Mouse (Mus musculus) cerebellum, adult 8-10 months (tissue): ENCODE data around the gene Ttc25.
A peak's percentile ranks its signal among the peaks of the same experiment; 100 is the strongest.
"Not testable (repeated sequence)": the region's sequence is repeated elsewhere in the genome, so short reads cannot be mapped to it uniquely, and the experiment has no call there.

Source experiments
- DNase-seq: peaks from one replicate; pipeline ENCODE4 v3.0.0; 2022

The Ttc25 gene

DNA sequence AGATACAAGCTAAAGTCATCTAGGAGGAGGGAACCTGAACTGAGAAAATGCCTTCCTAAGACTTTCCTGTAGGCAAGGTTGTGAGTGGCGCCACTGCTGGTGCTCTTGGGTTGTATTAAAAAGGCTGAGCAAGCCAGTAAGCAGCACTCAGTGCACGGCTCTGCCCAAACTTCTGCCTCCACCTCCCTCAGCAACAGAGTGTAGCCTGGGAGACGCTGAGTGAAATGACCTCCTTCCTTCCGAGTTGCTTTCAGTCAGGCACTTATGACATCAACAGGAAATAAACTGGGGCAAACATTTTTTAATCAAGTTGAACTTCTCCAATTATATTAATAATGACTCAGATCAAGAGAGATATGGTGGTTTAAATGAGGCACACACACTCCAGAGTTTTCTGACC is 63.4 kb downstream of the Ttc25 start:
- DNase-seq: no peak

DNA sequence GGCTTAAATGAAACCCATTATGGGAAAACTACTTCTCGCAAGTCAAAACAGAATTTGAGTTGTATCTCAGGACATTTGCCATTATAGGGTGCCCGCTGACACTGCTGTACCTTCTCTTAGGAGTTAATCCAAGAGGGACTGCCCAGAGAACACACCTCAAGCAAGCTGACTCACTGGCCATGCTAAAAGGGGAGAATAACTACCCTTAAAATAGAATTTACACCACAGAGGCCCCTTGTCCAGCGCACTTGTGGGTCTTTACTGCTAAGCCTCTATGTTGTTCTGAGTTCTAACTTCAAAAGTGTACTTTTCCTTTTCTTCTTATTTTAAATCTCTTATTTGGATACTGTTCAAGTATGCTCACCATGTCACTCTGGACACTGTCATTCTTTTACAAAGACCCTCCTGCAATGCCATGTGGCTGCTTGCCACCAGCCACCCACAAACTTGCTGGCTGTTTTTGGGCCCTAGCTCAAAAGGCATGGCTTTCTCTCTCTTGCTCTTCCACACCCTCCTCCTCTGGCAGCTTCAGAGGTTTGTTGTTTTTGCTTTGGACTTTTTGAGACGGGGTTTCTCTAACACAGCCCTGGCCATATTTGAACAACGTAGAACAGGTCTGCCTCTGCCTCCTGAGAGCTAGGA is 64.1 kb downstream of the Ttc25 start:
- DNase-seq: no peak

DNA sequence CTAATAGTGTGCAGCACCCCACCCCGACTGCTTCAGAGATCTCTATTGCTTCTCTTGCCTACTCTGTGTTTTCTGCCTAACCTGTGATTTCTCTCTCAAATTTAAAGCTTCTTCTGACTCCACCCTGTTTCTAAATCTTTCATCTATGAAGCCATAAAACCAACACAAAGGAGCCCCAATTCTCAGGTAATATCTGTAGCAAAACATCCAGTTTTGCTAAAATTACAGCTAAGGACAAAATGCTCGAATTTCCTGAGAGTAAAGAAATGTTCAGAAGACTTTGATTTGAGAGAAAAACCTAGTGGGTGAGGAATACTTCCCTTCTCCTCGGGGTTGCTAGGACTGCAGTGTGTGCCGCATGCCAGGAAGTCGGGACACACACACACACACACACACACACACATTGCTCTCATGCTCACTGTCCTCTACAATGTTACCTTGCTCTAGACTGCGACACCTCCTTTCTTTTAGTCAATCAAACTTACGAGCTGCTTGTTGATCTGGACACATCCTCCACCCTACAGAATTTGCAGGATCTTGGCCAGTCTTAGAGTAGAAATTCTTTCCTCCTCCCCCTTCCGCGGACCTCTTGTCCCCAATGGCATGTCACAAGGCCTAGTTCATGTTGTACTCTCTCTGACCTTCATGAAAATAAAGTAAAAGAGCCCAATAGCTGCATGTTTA is 64.7 kb downstream of the Ttc25 start:
- DNase-seq: no peak

DNA sequence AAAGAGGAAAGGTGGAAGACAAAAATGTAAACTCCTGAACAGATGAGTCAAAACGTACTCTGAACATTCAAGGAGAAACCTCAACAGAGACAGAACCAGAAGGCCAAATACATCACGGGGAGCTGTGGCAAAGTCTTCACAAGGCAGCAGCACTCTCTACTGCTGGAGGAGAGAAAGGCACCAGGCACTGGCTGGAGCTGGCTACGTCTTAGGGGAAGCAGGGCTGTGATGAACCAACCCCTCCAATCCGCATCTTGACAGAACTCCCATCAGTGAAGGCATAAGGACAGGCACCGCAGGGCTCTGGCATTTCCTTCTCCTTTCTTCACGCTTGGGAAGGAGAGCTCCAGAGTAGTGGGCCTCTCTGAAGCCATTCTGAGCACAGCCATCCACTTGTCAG is 66.2 kb downstream of the Ttc25 start:
- DNase-seq: no peak

DNA sequence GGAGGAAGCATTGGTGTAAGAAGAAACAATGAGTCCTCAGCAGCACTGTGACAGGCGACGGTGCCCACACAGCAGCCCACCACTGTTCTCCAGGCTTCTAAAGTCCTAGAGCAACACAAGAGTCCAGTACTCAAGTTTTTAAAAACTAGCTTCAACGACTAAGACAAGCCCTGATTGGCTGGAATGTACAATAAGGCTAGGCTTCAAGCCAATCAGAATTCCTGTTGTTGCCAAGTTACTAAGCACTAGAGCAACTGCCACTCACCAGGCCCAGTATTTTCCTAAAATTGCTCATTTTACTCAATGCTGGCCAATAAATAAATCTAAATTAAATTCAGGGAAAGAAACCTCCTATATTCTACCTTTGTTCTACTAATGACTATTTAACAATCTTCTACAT is 67.8 kb downstream of the Ttc25 start:
- DNase-seq: no peak

DNA sequence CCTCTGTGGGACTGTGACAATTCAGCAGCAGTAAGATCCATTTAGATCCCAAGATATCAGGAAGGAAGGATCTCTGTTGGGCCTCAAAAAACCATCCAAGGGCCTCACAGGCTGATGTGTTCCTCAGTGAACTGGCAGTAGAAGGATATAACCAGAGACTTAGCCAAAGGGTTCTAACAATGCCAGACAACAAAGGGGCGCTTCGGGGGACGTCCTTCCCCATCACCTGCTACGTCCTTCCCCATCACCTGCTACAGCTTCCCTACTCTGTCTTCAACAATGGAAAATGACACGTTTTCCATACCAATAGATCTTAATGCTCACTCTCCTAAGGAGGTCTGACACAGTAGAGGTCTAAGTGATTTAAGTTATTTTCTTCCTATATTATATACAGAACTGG is 70.9 kb downstream of the Ttc25 start:
- no peak for DNase-seq

DNA sequence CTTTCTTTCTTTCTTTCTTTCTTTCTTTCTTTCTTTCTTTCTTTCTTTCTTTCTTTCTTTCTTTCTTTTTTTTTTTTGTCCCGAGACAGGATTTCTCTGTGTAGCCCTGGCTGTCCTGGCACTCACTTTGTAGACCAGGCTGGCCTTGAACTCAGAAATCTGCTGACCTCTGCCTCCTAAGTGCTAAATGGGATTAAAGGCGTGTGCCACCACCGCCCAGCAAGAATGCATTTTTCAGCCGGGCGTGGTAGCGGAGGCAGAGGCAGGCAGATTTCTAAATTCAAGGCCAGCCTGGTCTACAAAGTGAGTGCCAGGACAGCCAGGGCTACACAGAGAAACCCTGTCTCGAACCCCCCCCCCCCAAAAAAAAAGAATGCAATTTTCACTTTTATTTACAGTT is 71.4 kb downstream of the Ttc25 start:
- not testable (repeated sequence) for DNase-seq

DNA sequence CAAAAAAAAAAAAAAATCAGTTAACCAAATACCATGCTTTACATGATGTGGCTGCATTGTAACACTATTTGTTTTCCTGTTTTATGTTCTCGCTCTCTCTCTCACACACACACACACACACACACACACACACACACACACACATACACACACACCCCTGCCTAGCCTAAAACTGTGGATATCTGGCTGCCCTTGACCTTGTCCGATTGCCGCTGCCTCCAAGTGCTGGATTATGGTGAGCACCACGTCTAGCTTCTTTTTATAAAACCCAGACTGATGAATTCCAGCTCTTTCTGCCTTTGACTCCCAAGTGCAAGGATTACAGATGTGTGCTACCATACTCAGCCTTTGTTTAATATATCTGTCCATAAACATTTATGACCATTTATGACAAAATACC is 72.1 kb downstream of the Ttc25 start:
- DNase-seq: no peak

DNA sequence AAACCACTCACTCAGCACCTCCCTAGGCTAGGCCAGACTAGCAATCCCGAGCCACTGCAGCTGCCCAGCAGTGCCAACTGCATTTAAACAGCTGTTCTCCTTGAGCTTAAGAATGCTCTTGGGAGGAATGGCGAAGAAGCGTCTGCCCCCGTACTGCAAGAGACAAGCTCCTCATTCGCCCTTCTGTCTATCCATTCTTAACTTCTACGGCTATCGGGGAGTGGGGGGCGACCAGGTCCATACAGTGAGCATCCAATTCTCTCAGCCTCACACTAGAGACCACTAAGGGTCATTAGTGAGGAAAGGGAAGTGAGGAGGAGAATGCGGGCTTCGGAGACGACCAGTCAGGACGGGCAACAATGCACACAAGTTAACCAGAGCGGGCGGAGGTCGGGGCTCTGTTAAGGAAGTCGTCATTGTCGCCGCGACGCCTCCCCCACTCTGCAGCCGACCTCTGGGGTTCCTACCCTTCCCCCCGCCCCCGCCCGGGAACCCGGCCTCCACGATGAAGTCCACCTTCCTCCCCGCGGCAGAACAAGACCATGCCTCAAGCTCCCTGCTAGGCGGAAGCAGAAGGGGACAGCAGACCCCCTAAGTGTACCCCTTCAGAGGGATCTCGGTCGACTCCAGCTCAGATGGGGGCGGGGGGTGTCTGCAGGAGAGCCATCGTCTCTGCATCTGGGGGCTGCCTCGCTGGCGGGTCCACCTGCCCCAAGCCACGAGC is 73.5 kb downstream of the Ttc25 start, which contains the start of gene Nkiras2:
Nkiras2 (plus strand) TSS at position 484 of the 724 bp plus-strand sequence.
- no peak for DNase-seq

DNA sequence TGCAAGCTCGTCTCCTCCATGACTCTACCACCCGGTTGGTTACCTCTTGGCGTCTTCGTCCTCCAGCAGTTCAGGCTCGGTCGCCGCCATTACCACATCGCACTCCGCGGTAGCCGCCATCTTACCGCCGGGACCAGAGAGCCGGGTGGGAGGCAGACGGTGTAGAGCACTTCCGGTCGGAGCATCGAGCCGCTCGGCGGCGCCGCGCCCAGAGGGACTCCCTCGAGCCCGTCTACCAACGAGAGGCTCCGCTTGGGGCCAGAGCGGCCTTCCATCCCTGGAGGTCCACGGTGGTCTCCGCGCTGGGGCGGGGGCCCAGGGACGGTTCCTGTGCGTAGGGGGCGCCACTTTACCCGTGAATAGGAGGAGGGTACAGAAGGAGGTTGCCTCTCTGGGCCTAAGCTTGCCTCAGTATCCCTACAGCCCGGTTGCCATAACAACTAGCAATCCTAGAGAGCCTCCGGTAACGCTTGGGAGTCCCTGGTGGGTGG is 74.1 kb downstream of the Ttc25 start:
- DNase-seq: peak; percentile 94

DNA sequence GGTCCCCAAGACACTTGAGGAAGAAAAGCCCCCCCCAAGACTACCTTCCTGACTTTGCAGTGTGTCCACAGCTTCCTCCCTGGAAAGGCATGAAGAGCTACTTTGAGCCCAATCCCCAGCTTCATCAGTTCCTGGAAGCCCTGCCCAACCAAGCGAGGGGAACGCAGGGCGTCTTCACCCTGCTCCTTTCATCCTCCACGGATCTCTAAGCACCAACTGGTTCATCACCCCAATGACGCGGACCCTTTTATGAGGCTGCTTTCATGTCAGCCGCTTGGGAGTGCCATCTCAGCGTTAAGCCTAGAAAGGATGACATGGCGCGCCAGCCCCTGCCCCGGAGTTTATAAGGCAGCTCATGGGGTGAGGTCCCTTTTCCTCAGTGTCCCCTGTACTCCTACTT is 74.6 kb downstream of the Ttc25 start, which contains the start of gene Dnajc7:
Dnajc7 (minus strand) TSS at position 187 of the 400 bp plus-strand sequence.
- DNase-seq: no peak
